Mouse (Mus musculus): Measurements from ENCODE around the gene Clnk. TPM values are rescaled to one million over a fixed set of nuclear protein-coding genes. Genes with fewer than 3 reads are reported as not detected.

The Clnk gene
- polyA plus RNA-seq, 1 experiment from 2014 or later, result 0.16 TPM

GRCm38 (mm10) chr5:38827310-38827709, 49.3 kb downstream of the Clnk start:
- Histone ChIP-seq H3K27ac (replicated peaks; ENCODE audit: low read depth, low read length) (no peak overlapping the region), H3K4me2 (ENCODE audit: low read length) (no peak overlapping the region), H3K27me3 (ENCODE audit: control insufficient read depth, insufficient read depth, low read length) (no peaks in the 10 kb centered on the region), H3K9ac (replicated peaks; ENCODE audit: low read length) (no peak overlapping the region), H3K36me3 (ENCODE audit: control insufficient read depth, insufficient read depth, low read length) (no peaks in the 10 kb centered on the region), H3K9me3 (ENCODE audit: control insufficient read depth, low read length) (no peaks in the 10 kb centered on the region), H3K4me3 (replicated peaks; ENCODE audit: low read depth, low read length) (no peak overlapping the region), H3K4me1 (ENCODE audit: control insufficient read depth, insufficient read depth, low read length) (no peaks in the 10 kb centered on the region)
- 90% methylated on average over 6 of the region's 6 CpGs for WGBS
- DNase-seq (no peak), ATAC-seq (ENCODE audit: low FRiP score, low TSS enrichment) (no peak)

GRCm38 (mm10) chr5:38826586-38826985, 50.0 kb downstream of the Clnk start:
- Histone ChIP-seq H3K4me2 (ENCODE audit: low read length) (no peak overlapping the region), H3K27ac (replicated peaks; ENCODE audit: low read depth, low read length) (no peak overlapping the region), H3K9ac (replicated peaks; ENCODE audit: low read length) (no peak overlapping the region), H3K4me1 (ENCODE audit: control insufficient read depth, insufficient read depth, low read length) (no peaks in the 10 kb centered on the region), H3K9me3 (ENCODE audit: control insufficient read depth, low read length) (no peaks in the 10 kb centered on the region), H3K36me3 (ENCODE audit: control insufficient read depth, insufficient read depth, low read length) (no peaks in the 10 kb centered on the region), H3K27me3 (ENCODE audit: control insufficient read depth, insufficient read depth, low read length) (no peaks in the 10 kb centered on the region), H3K4me3 (replicated peaks; ENCODE audit: low read depth, low read length) (no peak overlapping the region)
- 85% methylated on average over 5 of the region's 5 CpGs for WGBS
- DNase-seq (no peak), ATAC-seq (ENCODE audit: low FRiP score, low TSS enrichment) (no peak)

- no peaks in the 10 kb centered on the region for H3K27me3 ChIP-seq (ENCODE audit: control insufficient read depth, insufficient read depth, low read length)
- H3K36me3 ChIP-seq (ENCODE audit: control insufficient read depth, insufficient read depth, low read length), result no peaks in the 10 kb centered on the region
- H3K9ac ChIP-seq (replicated peaks; ENCODE audit: low read length), result no peak overlapping the region
- H3K9me3 ChIP-seq (ENCODE audit: control insufficient read depth, low read length), result no peaks in the 10 kb centered on the region
- ATAC-seq (ENCODE audit: low FRiP score, low TSS enrichment), result no peak
- DNase-seq, result no peak
- H3K4me3 ChIP-seq (replicated peaks; ENCODE audit: low read depth, low read length), result no peak overlapping the region
- H3K4me1 ChIP-seq (ENCODE audit: control insufficient read depth, insufficient read depth, low read length), result no peaks in the 10 kb centered on the region
- no peak overlapping the region for H3K27ac ChIP-seq (replicated peaks; ENCODE audit: low read depth, low read length)
- no peak overlapping the region for H3K4me2 ChIP-seq (ENCODE audit: low read length)
- 65% methylated on average over 14 of the region's 14 CpGs for WGBS
These were observed 52.3 kb downstream of the Clnk start for GRCm38 (mm10) chr5:38824132-38824965.

- H3K9me3 ChIP-seq (ENCODE audit: control insufficient read depth, low read length), result no peaks in the 10 kb centered on the region
- H3K4me3 ChIP-seq (replicated peaks; ENCODE audit: low read depth, low read length), result no peak overlapping the region
- H3K27me3 ChIP-seq (ENCODE audit: control insufficient read depth, insufficient read depth, low read length), result no peaks in the 10 kb centered on the region
- H3K36me3 ChIP-seq (ENCODE audit: control insufficient read depth, insufficient read depth, low read length), result no peaks in the 10 kb centered on the region
- H3K9ac ChIP-seq (replicated peaks; ENCODE audit: low read length), result no peak overlapping the region
- WGBS, result 60% methylated on average over 9 of the region's 9 CpGs
- ATAC-seq (ENCODE audit: low FRiP score, low TSS enrichment), result no peak; the same call in 1 of the 2 replicates
- peaks cover 6% of the 10 kb centered on the region; the same call in 1 of the 2 replicates for H3K4me1 ChIP-seq (ENCODE audit: control insufficient read depth, insufficient read depth, low read length)
- H3K4me2 ChIP-seq (ENCODE audit: low read length), result no peak overlapping the region
- DNase-seq, result peak; percentile 31
- H3K27ac ChIP-seq (replicated peaks; ENCODE audit: low read depth, low read length), result no peak overlapping the region
These were observed 63.1 kb downstream of the Clnk start for GRCm38 (mm10) chr5:38813391-38814109.

- peaks cover 6% of the 10 kb centered on the region; the same call in 1 of the 2 replicates for H3K4me1 ChIP-seq (ENCODE audit: control insufficient read depth, insufficient read depth, low read length)
- WGBS, result 76% methylated on average over 7 of the region's 7 CpGs
- no peaks in the 10 kb centered on the region for H3K36me3 ChIP-seq (ENCODE audit: control insufficient read depth, insufficient read depth, low read length)
- ATAC-seq (ENCODE audit: low FRiP score, low TSS enrichment) (no peak), DNase-seq (peak; percentile 15)
- H3K27me3 ChIP-seq (ENCODE audit: control insufficient read depth, insufficient read depth, low read length), result no peaks in the 10 kb centered on the region
- H3K9me3 ChIP-seq (ENCODE audit: control insufficient read depth, low read length), result no peaks in the 10 kb centered on the region
- H3K4me3 ChIP-seq (replicated peaks; ENCODE audit: low read depth, low read length), result no peak overlapping the region
- no peak overlapping the region for H3K9ac ChIP-seq (replicated peaks; ENCODE audit: low read length)
- H3K27ac ChIP-seq (replicated peaks; ENCODE audit: low read depth, low read length), result no peak overlapping the region
- H3K4me2 ChIP-seq (ENCODE audit: low read length), result no peak overlapping the region
These were observed 63.7 kb downstream of the Clnk start for GRCm38 (mm10) chr5:38812916-38813315.

GRCm38 (mm10) chr5:38812386-38812785, 64.2 kb downstream of the Clnk start:
- Histone ChIP-seq H3K27me3 (ENCODE audit: control insufficient read depth, insufficient read depth, low read length) (no peaks in the 10 kb centered on the region), H3K9ac (replicated peaks; ENCODE audit: low read length) (no peak overlapping the region), H3K4me1 (ENCODE audit: control insufficient read depth, insufficient read depth, low read length) (peaks cover 6% of the 10 kb centered on the region; the same call in 1 of the 2 replicates), H3K36me3 (ENCODE audit: control insufficient read depth, insufficient read depth, low read length) (no peaks in the 10 kb centered on the region), H3K4me2 (ENCODE audit: low read length) (no peak overlapping the region), H3K27ac (replicated peaks; ENCODE audit: low read depth, low read length) (no peak overlapping the region), H3K9me3 (ENCODE audit: control insufficient read depth, low read length) (no peaks in the 10 kb centered on the region), H3K4me3 (replicated peaks; ENCODE audit: low read depth, low read length) (no peak overlapping the region)
- 55% methylated on average over 7 of the region's 7 CpGs for WGBS
- ATAC-seq (ENCODE audit: low FRiP score, low TSS enrichment) (no peak), DNase-seq (no peak)

- H3K4me3 ChIP-seq (replicated peaks; ENCODE audit: low read depth, low read length), result no peak overlapping the region
- H3K9me3 ChIP-seq (ENCODE audit: control insufficient read depth, low read length), result no peaks in the 10 kb centered on the region
- H3K27me3 ChIP-seq (ENCODE audit: control insufficient read depth, insufficient read depth, low read length), result no peaks in the 10 kb centered on the region
- H3K4me2 ChIP-seq (ENCODE audit: low read length), result no peak overlapping the region
- H3K4me1 ChIP-seq (ENCODE audit: control insufficient read depth, insufficient read depth, low read length), result no peaks in the 10 kb centered on the region; the same call in 1 of the 2 replicates
- H3K36me3 ChIP-seq (ENCODE audit: control insufficient read depth, insufficient read depth, low read length), result no peaks in the 10 kb centered on the region
- DNase-seq (no peak), ATAC-seq (ENCODE audit: low FRiP score, low TSS enrichment) (no peak)
- WGBS, result 87% methylated on average over 7 of the region's 7 CpGs
- H3K27ac ChIP-seq (replicated peaks; ENCODE audit: low read depth, low read length), result no peak overlapping the region
- no peak overlapping the region for H3K9ac ChIP-seq (replicated peaks; ENCODE audit: low read length)
These were observed 77.7 kb downstream of the Clnk start for GRCm38 (mm10) chr5:38798910-38799309.

- peak; percentile 49 for DNase-seq
- Histone ChIP-seq H3K27ac (replicated peaks; ENCODE audit: low read depth, low read length) (no peak overlapping the region), H3K9me3 (ENCODE audit: control insufficient read depth, low read length) (no peaks in the 10 kb centered on the region), H3K27me3 (ENCODE audit: control insufficient read depth, insufficient read depth, low read length) (no peaks in the 10 kb centered on the region), H3K36me3 (ENCODE audit: control insufficient read depth, insufficient read depth, low read length) (no peaks in the 10 kb centered on the region), H3K4me3 (replicated peaks; ENCODE audit: low read depth, low read length) (no peak overlapping the region), H3K9ac (replicated peaks; ENCODE audit: low read length) (no peak overlapping the region), H3K4me2 (ENCODE audit: low read length) (no peak overlapping the region), H3K4me1 (ENCODE audit: control insufficient read depth, insufficient read depth, low read length) (no peaks in the 10 kb centered on the region; the same call in 1 of the 2 replicates)
- ATAC-seq (ENCODE audit: low FRiP score, low TSS enrichment), result peak; percentile 44; the same call in 1 of the 2 replicates
- WGBS, result 60% methylated on average over 11 of the region's 11 CpGs
These were observed 81.5 kb downstream of the Clnk start for GRCm38 (mm10) chr5:38795139-38795538.

All from midbrain, embryonic 14.5 days (tissue).